Mouse (Mus musculus) heart, embryonic 16.5 days (tissue): ENCODE results near the gene Oas1h. TPM values are rescaled to one million over a fixed set of nuclear protein-coding genes. Genes with fewer than 3 reads are reported as not detected.
"Not testable (repeated sequence)": the region's sequence is repeated elsewhere in the genome, so short reads cannot be mapped to it uniquely, and the experiment has no call there.

Source experiments
- ATAC-seq: fragments of 200-750 bp; cut with Nextera tagmentation; replicated peaks from 2 replicates; pipeline ENCODE4 v1.8.0; 2017; ENCODE audit warnings: moderate number of reproducible peaks; ENCODE audit not compliant: insufficient read depth, low FRiP score; ENCODE audit errors: extremely low read depth
- H3K27ac ChIP-seq: fragments of 300-500 bp; sonication (generic); 2 replicates; pipeline ENCODE4 v1.5.1; 2014; ENCODE audit warnings: mild to moderate bottlenecking, low read length, control low read depth, moderate library complexity
- H3K27me3 ChIP-seq: fragments of 300-500 bp; sonication (generic); 2 replicates; pipeline ENCODE4 v1.6.1; 2014; ENCODE audit warnings: low read length, mixed read lengths; ENCODE audit not compliant: control insufficient read depth, insufficient read depth
- H3K36me3 ChIP-seq: fragments of 300-500 bp; sonication (generic); 2 replicates; pipeline ENCODE4 v1.6.1; 2014; ENCODE audit not compliant: control insufficient read depth, insufficient read depth
- H3K4me1 ChIP-seq: fragments of 300-500 bp; sonication (generic); 2 replicates; pipeline ENCODE4 v1.6.1; 2014; ENCODE audit warnings: low read length, mixed read lengths; ENCODE audit not compliant: control insufficient read depth, insufficient read depth
- H3K4me2 ChIP-seq: fragments of 300-500 bp; sonication (generic); 2 replicates; pipeline ENCODE4 v1.6.1; 2014; ENCODE audit warnings: low read depth, mild to moderate bottlenecking, control low read depth, low read length
- H3K4me3 ChIP-seq: fragments of 300-500 bp; sonication (generic); 2 replicates; pipeline ENCODE4 v1.5.1; 2014; ENCODE audit warnings: mild to moderate bottlenecking, control low read depth, low read length
- H3K9ac ChIP-seq: fragments of 300-500 bp; sonication (generic); 2 replicates; pipeline ENCODE4 v1.6.1; 2014; ENCODE audit warnings: low read length, control low read depth
- H3K9me3 ChIP-seq: fragments of 300-500 bp; sonication (generic); replicated peaks from 2 replicates; pipeline ENCODE4 v1.6.1; 2016; ENCODE audit warnings: low read length; ENCODE audit not compliant: control insufficient read depth
- WGBS: fragments of 180-500 bp; shearing (Covaris S2); extraction: QIAGEN DNeasy Blood & Tissue Kit; methylation state at CpG from one replicate; pipeline ENCODE4 v1.1.7; 2014; 5-methylcytosine and 5-hydroxymethylcytosine counted together
- microRNA-seq: library from miRNA; unstranded; fragments of <30 nt; microRNA quantifications from one replicate; pipeline ENCODE4, GENCODE M21; 2017
- polyA plus RNA-seq: library from polyadenylated mRNA; unstranded; fragments of >200 nt; fragmentation: Nextera tagmentation; extraction: Ambion mirVana; gene quantifications from 2 replicates; pipeline ENCODE4 v1.2.1, GENCODE M21; 2015

Oas1h gene
- polyA plus RNA-seq, 1 experiment from 2014 or later = not detected

- 34% methylated on average over 8 of the region's 12 CpGs for WGBS
- H3K9me3 ChIP-seq, H3K36me3 ChIP-seq, H3K4me1 ChIP-seq, ATAC-seq, H3K27me3 ChIP-seq, H3K9ac ChIP-seq, H3K4me3 ChIP-seq, H3K27ac ChIP-seq, H3K4me2 ChIP-seq: not testable (repeated sequence)
Measured at GRCm38 (mm10) chr5:120906791-120907733, 45.8 kb downstream of the Oas1h start, which contains the start of gene Oas1a. Gene Oas1a, minus strand, starts transcription at chr5:120907521.

GRCm38 (mm10) chr5:120908196-120908920, 47.1 kb downstream of the Oas1h start:
- H3K4me3 ChIP-seq = no peak overlapping the region
- H3K27ac ChIP-seq = no peak overlapping the region
- ATAC-seq = no peak
- H3K9me3 ChIP-seq = no peaks in the 10 kb centered on the region
- H3K9ac ChIP-seq = no peak overlapping the region
- 42% methylated on average over 7 of the region's 7 CpGs for WGBS
- H3K36me3 ChIP-seq = no peaks in the 10 kb centered on the region
- H3K4me2 ChIP-seq = no peak overlapping the region
- no peaks in the 10 kb centered on the region for H3K4me1 ChIP-seq
- H3K27me3 ChIP-seq = no peaks in the 10 kb centered on the region

GRCm38 (mm10) chr5:120914204-120914603, 53.0 kb downstream of the Oas1h start, which contains the start of gene Oas1d:
Gene Oas1d, plus strand, starts transcription at chr5:120914536.
- H3K4me1 ChIP-seq, ATAC-seq: not testable (repeated sequence)

GRCm38 (mm10) chr5:120919156-120919935, 58.1 kb downstream of the Oas1h start:
- not testable (repeated sequence) for H3K27me3 ChIP-seq, H3K4me3 ChIP-seq, ATAC-seq, H3K4me2 ChIP-seq, H3K27ac ChIP-seq, H3K36me3 ChIP-seq, H3K9me3 ChIP-seq, H3K9ac ChIP-seq, H3K4me1 ChIP-seq
- WGBS = 65% methylated on average over 2 of the region's 2 CpGs

More at GRCm38 (mm10) chr5:120914204-120914603, 53.0 kb downstream of the Oas1h start, which contains the start of gene Oas1d:
- not testable (repeated sequence) for H3K9me3 ChIP-seq, H3K4me2 ChIP-seq, H3K9ac ChIP-seq, H3K27ac ChIP-seq, H3K36me3 ChIP-seq, H3K4me3 ChIP-seq, H3K27me3 ChIP-seq
- 45% methylated on average over 8 of the region's 8 CpGs for WGBS

- ATAC-seq = no peak
- Histone ChIP-seq H3K9me3 (0 out of 2 replicates have a peak, but pooled peaks cover 3% of the 10 kb centered on the region), H3K9ac (no peak overlapping the region), H3K4me2 (no peak overlapping the region), H3K4me1 (no peaks in the 10 kb centered on the region), H3K36me3 (no peaks in the 10 kb centered on the region), H3K27me3 (no peaks in the 10 kb centered on the region), H3K27ac (no peak overlapping the region), H3K4me3 (no peak overlapping the region)
- WGBS = 74% methylated on average over 3 of the region's 3 CpGs
Measured at GRCm38 (mm10) chr5:120920296-120920695, 59.1 kb downstream of the Oas1h start.

Small RNA genes lying within 50 kb of the gene (microRNA-seq; reads per million reads assigned to microRNA genes)
- gene Gm22907 = not detected

Other genes with a start within 250 kb of the Oas1h start
- 13.2 and 14.0 TPM in 2 replicates for gene Rita1, start 248.8 kb upstream of the Oas1h start, polyA plus RNA-seq
- gene Ddx54, start 248.7 kb upstream of the Oas1h start, polyA plus RNA-seq = 30.2 and 35.0 TPM in 2 replicates
- 0.49 TPM in 1 of 2 replicates, not detected in the other for gene Cfap73, start 227.2 kb upstream of the Oas1h start, polyA plus RNA-seq
- gene Rasal1, start 212.6 kb upstream of the Oas1h start, polyA plus RNA-seq = 0.70 and 0.74 TPM in 2 replicates
- 6.7 and 11.2 TPM in 2 replicates for gene Dtx1, start 149.5 kb upstream of the Oas1h start, polyA plus RNA-seq
- 0.22 and 0.46 TPM in 2 replicates for gene Oas2, start 111.6 kb upstream of the Oas1h start, polyA plus RNA-seq
- 0.59 and 0.80 TPM in 2 replicates for gene Oas3, start 83.8 kb upstream of the Oas1h start, polyA plus RNA-seq
- gene Oas1e, start 65.9 kb upstream of the Oas1h start, polyA plus RNA-seq = not detected in 2 replicates
- 0.60 and 0.77 TPM in 2 replicates for gene Oas1c, start 48.9 kb upstream of the Oas1h start, polyA plus RNA-seq
- gene Oas1f, start 14.1 kb upstream of the Oas1h start, polyA plus RNA-seq = 0.12 TPM in 1 of 2 replicates, not detected in the other
- gene Oas1g, start 26.2 kb downstream of the Oas1h start, polyA plus RNA-seq = 0.67 and 0.85 TPM in 2 replicates
- 1.6 and 2.4 TPM in 2 replicates for gene Oas1a, start 46.1 kb downstream of the Oas1h start, polyA plus RNA-seq
- gene Oas1d, start 53.1 kb downstream of the Oas1h start, polyA plus RNA-seq = 0.09 TPM in 1 of 2 replicates, not detected in the other
- not detected in 2 replicates for gene Rph3a, start 148.7 kb downstream of the Oas1h start, polyA plus RNA-seq